18 mouse cellular contexts compared by ENCODE assay signal in genomic region chr4:54774717-54775116, GRCm38 (mm10).
"Had no signal": no experiment of that assay in that cellular context is flagged by ENCODE, and none has a peak within 500 bp of the region (broad histone marks: within the 10 kb centered on the region; RNA-seq: fewer than 3 reads in every experiment).

No protein-coding gene starts in this region.

- H3K27ac ChIP-seq: lung, embryonic 15.5 days; midbrain, embryonic 10.5 days; midbrain, embryonic 12.5 days; neural tube, embryonic 13.5 days; neural tube, embryonic 15.5 days had no signal

- H3K27me3 ChIP-seq: lung, embryonic 15.5 days; midbrain, embryonic 12.5 days; neural tube, embryonic 13.5 days; neural tube, embryonic 15.5 days had no signal

- H3K4me3 ChIP-seq: lung, embryonic 15.5 days; midbrain, embryonic 10.5 days; midbrain, embryonic 12.5 days; myocyte; neural tube, embryonic 13.5 days; neural tube, embryonic 15.5 days had no signal

- H3K36me3 ChIP-seq: lung, embryonic 15.5 days; midbrain, embryonic 10.5 days; midbrain, embryonic 12.5 days; neural tube, embryonic 13.5 days; neural tube, embryonic 15.5 days had no signal

- H3K4me2 ChIP-seq: lung, embryonic 15.5 days; midbrain, embryonic 12.5 days; neural tube, embryonic 13.5 days; neural tube, embryonic 15.5 days had no signal

- H3K4me1 ChIP-seq: lung, embryonic 15.5 days; midbrain, embryonic 12.5 days; neural tube, embryonic 13.5 days; neural tube, embryonic 15.5 days had no signal

- ATAC-seq: liver, postnatal 0 days; lung, postnatal 0 days; midbrain, embryonic 16.5 days had no signal

- H3K9me3 ChIP-seq: lung, embryonic 15.5 days; midbrain, embryonic 10.5 days; midbrain, embryonic 12.5 days; neural tube, embryonic 13.5 days; neural tube, embryonic 15.5 days had no signal

- DNase-seq: liver, postnatal 0 days; lung, adult 2 months; lung, postnatal 14 days; lung, postnatal 36 days; midbrain, embryonic 14.5 days; retina, postnatal 1 day; spleen, adult 18-20 months; thymus, adult 2 months; thymus, postnatal 25 days; thymus, postnatal 4 days had no signal

- H3K9ac ChIP-seq: liver, postnatal 0 days; lung, embryonic 15.5 days; midbrain, embryonic 12.5 days; neural tube, embryonic 13.5 days; neural tube, embryonic 15.5 days had no signal
